Mouse (Mus musculus) naive thymus-derived CD4-positive, alpha-beta T cell, adult 5 months (primary cell): ENCODE data around the gene Pira2. TPM values are rescaled to one million over a fixed set of nuclear protein-coding genes. Genes with fewer than 3 reads are reported as not detected.

Experiments
- polyA plus RNA-seq: library from polyadenylated mRNA; unstranded; fragments of 100-300 nt; shearing (Covaris generic); gene quantifications from one replicate; pipeline ENCODE4 v1.2.1, GENCODE M21; 2017

Gene Pira2
- polyA plus RNA-seq, result not detected

GRCm38 (mm10) chr7:3844951-3845350, at the start of gene Pira2:
TSS of gene Pira2 (minus strand) at chr7:3845051.

DNA sequence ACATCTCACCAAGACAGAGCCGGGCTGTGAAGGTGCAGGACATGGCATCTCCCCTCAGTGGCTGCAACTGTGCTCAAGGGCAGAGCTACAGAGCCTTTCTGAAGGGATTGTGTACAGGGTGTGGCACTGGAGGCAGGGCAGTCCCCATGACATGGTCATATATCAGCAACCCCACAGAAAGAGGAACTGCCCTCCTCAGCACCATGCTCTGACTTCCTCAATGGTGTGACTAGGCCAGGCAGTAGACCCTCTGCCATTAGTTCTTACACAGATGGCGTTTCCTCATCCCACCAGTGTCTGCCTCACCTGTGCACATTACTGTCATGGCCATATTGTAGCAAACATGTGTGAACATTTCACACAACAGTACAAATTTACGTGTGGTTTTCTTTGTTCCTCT, 19.3 kb downstream of the Pira2 start, which contains the start of gene Gm15448:
Gm15448 (minus strand) TSS at position 89 of the 400 bp plus-strand sequence.

Other genes with a start within 250 kb of the Pira2 start
- gene Oscar, start 228.9 kb downstream of the Pira2 start, polyA plus RNA-seq, result 0.19 TPM
- gene Ndufa3, start 227.7 kb downstream of the Pira2 start, polyA plus RNA-seq, result 285 TPM
- 26.4 TPM for gene Tfpt, start 215.1 kb downstream of the Pira2 start, polyA plus RNA-seq
- gene Prpf31, start 215.1 kb downstream of the Pira2 start, polyA plus RNA-seq, result 48.7 TPM
- gene Cnot3, start 199.8 kb downstream of the Pira2 start, polyA plus RNA-seq, result 93.3 TPM
- gene Leng1, start 179.2 kb downstream of the Pira2 start, polyA plus RNA-seq, result 28.2 TPM
- 4.5 TPM for gene Tmc4, start 167.5 kb downstream of the Pira2 start, polyA plus RNA-seq
- 23.0 TPM for gene Tsen34, start 152.2 kb downstream of the Pira2 start, polyA plus RNA-seq
- 86.5 TPM for gene Mboat7, start 151.5 kb downstream of the Pira2 start, polyA plus RNA-seq
- gene Rps9, start 141.1 kb downstream of the Pira2 start, polyA plus RNA-seq, result 2,509 TPM
- 0.12 TPM for gene Pirb, start 124.7 kb downstream of the Pira2 start, polyA plus RNA-seq
- not detected for gene Gm15448, start 19.4 kb downstream of the Pira2 start, polyA plus RNA-seq
- not detected for gene Gm14548, start 53.1 kb upstream of the Pira2 start, polyA plus RNA-seq
- gene Lilra6, start 70.5 kb upstream of the Pira2 start, polyA plus RNA-seq, result not detected
- gene Lair1, start 218.2 kb upstream of the Pira2 start, polyA plus RNA-seq, result 11.3 TPM